Mouse (Mus musculus): Measurements from ENCODE around the gene Gm45261.

Gm45261 gene

DNA sequence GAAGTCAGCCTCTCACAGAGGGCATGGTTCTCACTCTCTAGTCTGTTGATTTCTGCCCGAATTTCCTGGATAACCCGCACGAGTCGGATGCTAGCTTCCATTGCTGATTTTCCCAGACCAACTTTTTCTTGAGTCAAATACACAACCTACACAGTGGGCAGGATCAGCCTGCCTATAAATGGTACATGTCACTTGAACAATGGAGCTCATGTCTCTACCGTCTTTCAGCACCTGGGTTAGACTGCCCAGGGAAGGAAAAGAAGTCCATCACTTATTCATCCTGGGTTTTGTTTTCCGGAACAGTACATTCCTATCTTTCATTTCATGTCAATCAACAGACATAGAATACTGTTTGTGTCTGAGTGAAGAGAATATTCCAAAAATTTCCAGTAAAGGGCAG lies at the start of gene Gm45261:
Gm45261 (minus strand) TSS at position 101 of the 400 bp plus-strand sequence.
- DNase-seq (ENCODE audit: low spot score in 2 of 2): no peak

DNA sequence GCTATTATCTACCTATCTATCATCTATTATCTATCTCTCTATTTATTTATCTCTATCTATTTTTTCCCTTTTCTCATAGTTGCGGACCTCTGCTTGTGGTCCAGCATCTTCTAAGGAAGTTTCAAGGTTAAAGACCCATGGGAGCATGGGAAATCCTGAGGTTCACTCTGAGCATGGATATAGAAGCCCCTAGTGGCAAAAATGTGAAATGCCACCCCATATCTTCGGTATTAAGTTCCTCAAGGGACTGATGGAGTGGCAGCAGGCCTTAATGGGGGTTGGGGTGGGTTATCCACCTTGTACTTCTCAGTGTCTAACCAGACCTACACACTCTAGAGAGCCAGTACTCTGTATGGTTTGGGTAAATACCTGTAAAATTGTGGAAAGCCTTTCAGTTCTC lies 43.5 kb upstream of the Gm45261 start:
- no peak for DNase-seq (ENCODE audit: low spot score in 2 of 2)

DNA sequence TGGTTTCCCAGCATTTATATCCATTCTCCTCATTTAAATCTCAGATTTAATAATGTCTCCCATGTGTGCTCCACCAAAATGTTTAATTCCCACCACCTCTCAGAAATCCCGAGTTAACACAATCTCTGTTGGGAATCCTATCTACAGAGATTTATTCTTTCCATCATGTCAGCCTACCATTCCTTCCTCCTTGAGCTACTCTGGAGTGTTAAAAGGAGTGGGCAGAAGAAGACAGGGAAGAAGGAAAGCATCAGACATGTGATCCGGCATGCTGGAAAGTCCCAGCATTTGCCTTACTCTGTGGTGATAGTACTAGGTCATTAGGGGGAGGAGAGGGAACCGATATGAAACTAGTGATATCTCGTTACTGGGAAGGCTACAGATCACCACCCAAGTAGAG lies 42.8 kb upstream of the Gm45261 start:
- no peak for DNase-seq (ENCODE audit: low spot score in 2 of 2)

DNA sequence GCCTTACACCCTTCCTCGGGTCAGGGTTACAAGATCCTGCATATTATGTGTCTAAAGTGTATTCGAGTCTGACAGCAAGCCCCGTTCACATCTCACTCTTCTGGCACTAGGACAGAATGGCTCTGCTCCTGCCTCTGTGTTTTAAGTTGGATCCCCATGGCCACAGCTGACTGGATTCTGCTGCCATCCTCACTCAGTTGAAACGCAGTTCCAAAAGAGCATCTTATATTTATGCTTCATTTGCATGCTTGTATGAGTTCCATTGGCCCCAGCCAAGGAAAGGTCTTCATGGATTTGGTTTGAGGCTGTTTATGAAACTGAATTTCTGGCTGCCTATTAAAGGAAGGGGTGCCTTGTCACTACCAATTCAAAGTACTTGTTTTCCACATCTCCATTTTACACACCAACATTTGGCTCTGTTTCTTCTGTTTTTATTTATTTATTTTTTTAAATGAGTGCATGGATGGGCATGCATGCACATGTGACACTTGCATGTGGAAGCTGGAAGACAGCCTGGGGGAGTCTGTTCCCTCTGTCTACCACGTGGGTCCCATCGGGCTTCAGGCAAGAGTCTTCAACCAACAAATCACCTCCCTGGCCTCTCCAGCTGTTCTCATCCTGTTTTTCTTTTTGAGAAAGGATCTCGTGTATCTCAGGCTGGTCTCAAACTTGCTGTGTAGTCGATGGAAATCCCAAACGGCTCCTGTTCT lies 41.4 kb upstream of the Gm45261 start:
- DNase-seq (ENCODE audit: low spot score in 2 of 2): no peak

DNA sequence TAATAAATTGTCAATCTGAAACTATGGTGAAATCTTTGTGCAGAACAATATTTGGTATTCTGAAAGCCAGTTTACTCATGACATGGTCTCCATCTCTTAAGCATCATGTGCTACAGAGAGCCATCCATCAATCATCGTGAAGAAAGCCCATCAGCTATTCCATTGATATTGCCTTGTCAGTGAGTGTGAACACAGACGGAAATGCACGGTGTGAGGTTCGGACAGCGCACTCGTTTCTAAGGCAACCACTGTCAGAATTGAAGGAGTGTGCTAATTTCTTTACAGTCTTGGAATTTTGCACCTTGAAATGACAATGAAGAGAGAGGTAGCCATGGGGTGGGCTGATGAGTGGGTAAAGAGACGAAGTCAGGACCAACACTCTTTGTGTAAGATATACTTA lies 38.0 kb upstream of the Gm45261 start:
- no peak for DNase-seq (ENCODE audit: low spot score in 2 of 2)

DNA sequence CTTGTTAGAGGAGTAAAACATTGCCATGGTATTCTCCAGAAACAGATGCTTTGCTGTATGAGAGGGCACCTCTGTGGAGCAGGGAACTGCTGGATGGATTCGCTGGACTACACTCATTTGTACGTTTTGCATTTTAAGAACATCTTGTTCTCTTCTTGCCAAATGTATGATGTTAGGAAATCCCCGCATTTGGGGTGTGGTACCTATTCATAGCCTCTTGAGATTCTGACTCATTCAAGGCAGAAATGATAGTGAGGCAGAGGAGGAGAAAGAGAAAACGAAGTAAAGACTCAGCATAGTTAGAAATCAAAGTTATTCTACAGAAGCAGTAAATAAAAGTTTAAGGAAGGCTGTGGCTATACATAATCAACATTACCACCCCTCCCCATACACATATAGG lies 35.1 kb upstream of the Gm45261 start:
- DNase-seq (ENCODE audit: low spot score in 2 of 2): no peak

DNA sequence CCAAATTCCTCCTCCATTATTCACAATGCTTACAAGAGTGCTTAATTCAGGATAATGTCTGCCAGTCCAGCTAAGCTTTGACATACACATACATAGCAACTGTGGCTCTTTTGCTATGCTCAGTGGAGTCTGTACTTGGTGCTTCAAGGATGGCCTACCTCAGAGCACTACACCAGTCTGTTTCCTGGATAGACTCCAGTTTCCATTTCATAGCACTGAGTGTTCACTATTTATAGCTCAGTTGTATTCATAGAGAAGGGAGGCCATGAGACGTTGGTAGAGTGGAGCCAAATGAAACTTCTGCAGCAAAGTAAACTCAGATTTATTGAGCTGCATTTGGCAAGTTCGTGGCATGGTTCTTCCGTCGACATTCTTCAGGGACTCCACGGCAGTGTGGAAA lies 22.2 kb upstream of the Gm45261 start:
- DNase-seq (ENCODE audit: low spot score in 2 of 2): no peak

DNA sequence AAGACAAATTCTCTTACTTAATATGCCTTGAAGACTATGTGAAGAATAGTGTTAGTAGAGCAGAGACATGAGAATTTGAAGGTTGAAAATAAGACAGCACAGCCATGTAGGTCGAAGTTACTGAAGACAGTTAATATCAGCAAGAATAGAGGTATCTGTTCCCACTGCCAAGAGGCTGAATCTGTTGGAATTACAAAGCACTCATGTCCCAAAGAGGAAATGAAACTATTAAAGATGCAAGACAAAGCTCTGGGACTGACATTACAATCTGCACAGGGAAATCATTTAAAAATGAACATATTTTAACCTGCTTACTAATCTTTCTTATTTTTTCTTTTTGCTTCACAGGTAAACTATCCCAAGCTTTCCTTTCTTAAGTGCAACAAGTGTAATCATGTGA lies 13.7 kb upstream of the Gm45261 start:
- DNase-seq (ENCODE audit: low spot score in 2 of 2): no peak

DNA sequence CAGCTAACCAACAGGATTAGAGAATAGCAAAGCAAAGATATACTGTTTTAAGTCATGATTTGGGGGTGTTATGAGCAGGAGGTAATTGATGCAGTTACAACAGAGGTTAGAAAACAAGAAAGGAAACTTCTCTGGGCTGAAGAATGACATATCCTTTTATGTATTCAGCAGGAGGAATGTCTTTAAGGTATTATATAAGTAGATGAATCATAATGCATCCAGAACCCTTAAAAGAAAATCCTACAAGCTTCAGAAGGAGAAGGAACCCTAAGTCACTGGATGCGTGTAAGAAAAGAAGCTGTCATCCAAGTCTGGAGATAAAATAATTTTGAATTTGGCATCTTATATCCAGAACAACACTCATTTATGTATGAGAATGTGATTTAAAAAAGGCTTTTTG lies 11.1 kb upstream of the Gm45261 start:
- no peak for DNase-seq (ENCODE audit: low spot score in 2 of 2)

DNA sequence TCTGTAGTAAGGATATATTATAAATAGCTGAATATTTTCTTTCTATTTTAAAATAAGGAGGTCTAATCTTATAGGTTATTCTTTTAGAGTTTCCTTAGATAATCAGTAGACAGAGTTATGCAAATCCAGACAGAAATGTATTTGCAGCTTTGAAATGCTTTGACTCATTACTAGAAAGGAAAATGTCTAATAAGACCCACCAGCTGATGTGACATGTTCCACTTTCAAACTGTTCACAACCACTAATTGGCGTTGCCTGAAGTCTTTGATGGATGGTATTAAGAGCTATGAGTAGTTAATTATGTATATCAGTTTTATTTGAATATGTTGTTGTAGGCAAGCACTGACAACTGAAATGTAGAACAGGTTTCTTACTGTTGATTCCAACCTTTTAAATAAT lies 1.3 kb downstream of the Gm45261 start:
- no peak for DNase-seq (ENCODE audit: low spot score in 2 of 2)

DNA sequence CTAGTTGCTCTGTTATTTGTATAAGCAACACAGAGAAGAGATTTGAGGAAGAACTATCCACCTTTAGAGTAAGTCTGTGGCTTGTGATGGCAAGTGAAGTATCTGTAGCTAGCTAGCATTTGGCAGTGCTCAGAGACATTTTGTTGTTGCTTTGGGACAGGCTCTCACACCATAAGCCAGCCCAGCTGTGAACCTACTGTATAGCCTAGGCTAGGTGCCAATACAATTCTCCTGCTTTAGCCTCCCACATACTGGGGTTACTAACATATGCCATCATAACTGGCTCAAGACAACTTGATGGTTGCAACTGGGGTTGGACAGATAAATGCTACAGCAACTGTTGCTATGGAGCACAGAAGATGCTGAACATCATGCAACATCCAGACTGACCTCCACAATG lies 1.8 kb downstream of the Gm45261 start:
- DNase-seq (ENCODE audit: low spot score in 2 of 2): no peak

DNA sequence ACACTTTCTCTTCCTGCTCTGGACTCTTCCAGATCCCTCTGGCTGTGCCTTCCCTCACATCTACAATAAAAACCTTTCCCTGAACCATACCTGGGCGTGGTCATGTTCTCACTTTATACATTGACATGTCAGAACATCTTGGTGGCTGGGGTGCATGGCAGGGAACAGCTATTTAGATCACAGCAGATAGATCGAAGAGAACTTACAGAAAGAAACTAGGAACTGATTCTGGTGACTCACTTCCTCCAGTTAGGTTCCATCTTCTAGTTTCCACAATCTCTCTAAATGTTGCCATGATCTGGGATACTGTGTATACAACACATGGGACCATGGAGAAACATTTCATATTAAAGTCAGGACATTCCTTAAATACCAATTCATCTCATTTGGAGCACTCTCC lies 7.3 kb downstream of the Gm45261 start:
- DNase-seq (ENCODE audit: low spot score in 2 of 2): no peak

DNA sequence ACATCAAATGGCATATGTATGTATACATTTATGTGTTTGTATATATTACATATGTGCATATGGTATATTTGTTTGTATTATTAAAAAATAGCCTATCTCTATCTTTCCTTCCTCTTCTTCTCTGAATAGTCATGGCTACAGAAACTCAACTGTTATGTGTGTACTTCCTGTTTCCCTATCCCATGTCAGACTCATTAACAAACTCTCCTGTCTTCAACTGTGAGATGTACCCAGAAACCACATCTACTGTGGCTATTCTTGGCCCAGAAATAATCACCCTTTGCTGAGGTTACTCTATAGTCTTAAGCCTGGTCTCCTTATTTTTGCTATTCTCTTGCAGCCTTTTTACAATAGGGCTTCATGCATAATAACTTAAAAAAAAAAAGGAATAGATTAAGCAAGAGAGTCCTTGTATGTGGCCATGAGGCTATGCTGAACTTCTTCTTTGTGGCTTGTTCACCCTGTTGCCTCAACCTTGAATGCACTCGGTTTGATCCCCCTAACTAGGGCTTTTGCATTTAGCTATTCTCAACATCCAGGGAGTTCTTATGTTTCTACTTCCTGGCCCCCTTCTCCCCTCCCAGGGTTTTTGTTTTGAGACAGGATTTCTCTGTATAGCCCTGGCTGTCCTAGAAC lies 9.2 kb downstream of the Gm45261 start:
- no peak for DNase-seq (ENCODE audit: low spot score in 2 of 2)

DNA sequence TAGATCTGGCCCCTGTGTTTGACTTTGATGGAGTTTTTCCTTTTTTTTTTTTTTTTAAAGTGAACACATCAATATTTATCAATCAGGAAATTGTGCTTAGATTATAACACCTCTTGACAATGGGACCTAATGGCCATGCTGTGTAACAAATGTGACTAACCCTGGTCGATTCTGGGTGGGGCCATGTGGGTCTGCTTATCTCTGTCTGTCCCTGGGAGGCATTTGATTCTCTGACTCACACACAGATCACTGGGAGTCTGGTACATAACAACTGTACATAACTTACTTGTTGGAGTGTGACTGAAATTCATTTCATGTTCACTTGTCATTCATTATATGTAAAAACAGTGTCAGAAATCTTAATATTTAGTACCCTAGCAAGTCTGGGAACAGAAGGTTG lies 13.7 kb downstream of the Gm45261 start:
- DNase-seq (ENCODE audit: low spot score in 2 of 2): no peak

DNA sequence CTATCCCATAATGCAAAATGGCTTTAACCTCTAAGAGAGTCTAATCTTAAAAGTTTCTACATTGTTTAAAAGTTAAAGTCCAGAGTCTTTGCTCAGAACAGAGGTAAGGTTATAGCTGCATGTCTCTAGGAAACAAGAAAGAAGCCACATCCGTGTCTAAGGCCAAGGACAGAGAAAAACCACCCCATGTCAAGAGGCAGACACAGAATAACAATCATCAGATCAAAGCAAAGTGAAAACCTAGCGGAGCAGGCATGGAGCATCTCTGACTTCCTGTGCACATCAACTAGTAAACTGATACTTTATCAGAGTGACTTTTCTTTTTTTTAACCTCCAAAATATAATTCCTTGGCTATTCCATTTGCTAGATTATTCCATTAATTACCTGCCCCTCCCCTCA lies 20.3 kb downstream of the Gm45261 start:
- DNase-seq (ENCODE audit: low spot score in 2 of 2): no peak

DNA sequence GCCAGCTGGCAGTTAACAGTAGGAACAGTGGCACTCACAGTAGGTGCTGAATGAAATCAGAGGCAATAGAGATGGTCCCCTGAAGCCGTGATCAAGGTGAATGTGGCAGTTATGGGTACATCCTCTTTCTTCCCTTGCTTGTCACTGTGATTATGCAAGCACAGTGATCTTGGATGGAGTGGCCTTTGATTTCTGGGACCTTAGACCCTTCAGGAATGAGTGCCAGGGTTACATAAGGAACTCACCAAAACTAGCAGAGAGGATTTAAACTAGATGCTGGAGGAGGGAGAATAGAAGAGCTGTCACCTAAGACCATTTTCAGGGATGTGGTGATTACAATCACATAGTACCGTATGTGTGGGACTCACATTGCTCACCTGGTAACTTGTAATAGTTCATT lies 22.7 kb downstream of the Gm45261 start:
- DNase-seq (ENCODE audit: low spot score in 2 of 2): no peak

DNA sequence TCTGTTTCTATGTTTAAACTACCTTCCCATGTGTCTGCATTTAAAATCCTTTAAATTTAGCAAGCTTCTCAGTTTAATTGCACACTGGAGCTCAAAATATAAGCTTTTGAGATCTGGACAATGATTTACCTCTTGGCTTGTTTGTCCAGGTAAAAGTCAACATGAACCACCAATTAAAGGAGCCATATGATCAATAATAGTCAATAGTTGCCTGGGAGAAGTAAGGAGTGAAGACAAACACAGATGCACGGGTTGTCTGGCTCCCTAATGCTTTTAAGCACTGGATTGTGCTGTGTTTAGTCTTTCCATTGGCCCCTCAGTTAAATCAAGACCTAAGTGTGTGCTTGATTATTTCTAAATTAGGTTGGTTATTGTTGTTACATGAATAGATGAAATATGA lies 33.3 kb downstream of the Gm45261 start:
- DNase-seq (ENCODE audit: low spot score in 2 of 2): no peak

DNA sequence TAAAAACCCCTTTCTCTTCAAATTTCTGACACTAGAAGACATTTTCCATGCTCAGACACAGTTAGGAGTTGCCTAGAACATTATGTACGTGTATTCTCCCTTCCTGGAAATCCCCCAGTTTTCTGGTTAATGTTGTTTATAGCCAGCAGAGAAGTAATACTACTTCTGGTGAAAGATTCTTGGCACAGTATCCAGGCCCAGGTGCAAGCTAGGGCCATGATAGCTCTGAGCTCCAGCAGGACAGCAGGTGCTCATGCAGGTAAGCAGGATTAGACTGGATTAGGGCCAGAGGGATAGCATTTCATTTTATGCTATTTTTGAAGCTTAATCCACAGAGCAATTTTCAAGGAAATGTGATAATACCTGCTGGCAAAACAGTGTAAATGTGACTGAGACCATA lies 33.8 kb downstream of the Gm45261 start:
- DNase-seq (ENCODE audit: low spot score in 2 of 2): no peak

DNA sequence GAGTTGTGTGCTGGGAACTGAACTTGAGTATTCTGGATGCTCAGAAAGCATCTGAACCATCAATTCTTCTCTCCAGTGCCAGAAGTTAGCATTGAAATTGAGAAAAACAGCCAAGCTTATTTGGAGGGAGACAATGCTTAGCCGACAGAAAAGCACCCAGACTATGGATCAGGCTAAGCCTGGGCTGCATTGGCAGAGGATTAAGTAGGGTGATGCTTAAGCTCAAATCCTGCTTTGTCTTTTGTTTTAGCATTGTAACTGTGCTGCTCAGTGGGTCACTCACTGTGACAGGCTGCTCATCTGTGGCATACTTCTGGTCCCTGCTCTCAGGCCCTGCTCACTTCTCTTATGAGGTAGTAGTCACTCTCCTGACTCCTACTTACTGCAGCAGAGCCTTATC lies 36.6 kb downstream of the Gm45261 start:
- no peak for DNase-seq (ENCODE audit: low spot score in 2 of 2)

DNA sequence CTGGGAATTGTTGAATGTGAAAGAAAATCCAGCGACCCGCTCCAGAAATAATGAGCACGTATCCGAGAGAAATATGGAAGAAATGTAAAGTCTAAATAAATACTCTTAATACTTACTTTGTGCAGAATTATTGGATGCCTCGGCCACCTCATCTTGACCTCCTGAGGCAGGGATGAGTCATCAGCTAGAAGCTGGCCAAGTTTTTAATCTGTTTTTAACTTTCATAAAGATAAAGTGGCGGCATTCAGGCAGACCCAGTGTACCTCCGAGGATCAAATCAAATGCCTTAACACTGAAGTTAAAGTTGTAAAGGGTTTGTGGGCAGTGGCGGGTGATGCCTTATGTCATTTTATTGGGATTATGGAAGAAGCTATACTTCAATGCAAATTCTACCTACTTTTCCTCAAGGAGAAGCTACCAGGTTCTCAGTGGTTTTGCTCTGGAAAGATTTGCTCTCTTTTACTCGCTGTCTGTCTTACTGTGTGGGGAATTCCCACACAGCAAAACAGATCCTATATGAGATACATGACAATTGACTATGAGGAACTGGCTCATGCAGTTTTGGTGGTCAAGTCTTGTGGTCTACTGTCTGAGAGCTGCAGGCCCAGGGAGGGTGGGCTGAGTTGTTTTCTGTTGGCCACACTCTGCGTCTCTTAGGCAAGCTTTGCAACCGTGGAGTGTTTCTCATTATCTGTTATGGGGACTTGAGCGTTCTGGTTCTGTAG lies 42.8 kb downstream of the Gm45261 start:
- no peak for DNase-seq (ENCODE audit: low spot score in 2 of 2)

DNA sequence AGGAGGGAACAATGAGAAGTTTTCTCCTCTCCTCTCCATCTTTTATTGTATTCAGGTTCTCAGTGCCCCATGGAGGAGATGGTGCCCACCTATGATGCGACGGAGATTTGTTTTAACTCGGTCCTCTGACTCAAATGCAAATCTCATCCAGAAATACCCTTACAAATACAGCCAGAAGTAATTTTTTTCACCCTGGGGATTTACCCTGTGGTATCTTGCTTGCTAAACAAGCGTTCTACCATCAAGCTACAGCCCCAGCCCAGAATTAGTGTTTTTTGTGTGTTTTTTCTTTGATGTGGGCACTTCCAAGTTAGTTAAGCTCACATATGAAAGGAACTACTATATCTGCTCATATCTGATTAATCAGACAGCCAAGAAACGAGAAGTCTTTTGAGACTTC lies 44.9 kb downstream of the Gm45261 start:
- no peak for DNase-seq (ENCODE audit: low spot score in 2 of 2)

DNA sequence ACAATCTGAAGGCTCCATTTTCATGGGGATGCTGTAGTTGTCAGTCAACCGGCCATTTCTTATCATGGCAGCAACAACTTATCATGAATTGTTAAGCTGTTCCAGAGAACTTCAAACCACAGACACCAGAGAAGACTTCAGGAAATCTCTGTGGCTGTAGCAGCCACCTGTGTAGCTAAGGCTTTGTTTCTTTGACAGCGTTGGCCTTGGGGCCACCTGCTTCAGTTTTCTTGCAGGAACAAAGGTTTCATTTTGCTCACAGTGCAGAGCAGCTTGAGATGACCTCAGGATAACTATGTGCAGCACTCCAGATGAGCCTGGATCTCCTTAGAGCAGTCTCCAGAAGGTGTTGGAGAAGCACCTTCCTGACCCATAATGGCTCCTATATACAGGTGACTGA lies 48.7 kb downstream of the Gm45261 start:
- DNase-seq (ENCODE audit: low spot score in 2 of 2): no peak

Data from spleen, postnatal 10 days (tissue).